Mouse (Mus musculus): ENCODE measurements around the gene 2810459M11Rik. TPM values are rescaled to one million over a fixed set of nuclear protein-coding genes. Genes with fewer than 3 reads are reported as not detected.

The 2810459M11Rik gene
- polyA plus RNA-seq, 3 experiments from 2014 or later = not detected

DNA sequence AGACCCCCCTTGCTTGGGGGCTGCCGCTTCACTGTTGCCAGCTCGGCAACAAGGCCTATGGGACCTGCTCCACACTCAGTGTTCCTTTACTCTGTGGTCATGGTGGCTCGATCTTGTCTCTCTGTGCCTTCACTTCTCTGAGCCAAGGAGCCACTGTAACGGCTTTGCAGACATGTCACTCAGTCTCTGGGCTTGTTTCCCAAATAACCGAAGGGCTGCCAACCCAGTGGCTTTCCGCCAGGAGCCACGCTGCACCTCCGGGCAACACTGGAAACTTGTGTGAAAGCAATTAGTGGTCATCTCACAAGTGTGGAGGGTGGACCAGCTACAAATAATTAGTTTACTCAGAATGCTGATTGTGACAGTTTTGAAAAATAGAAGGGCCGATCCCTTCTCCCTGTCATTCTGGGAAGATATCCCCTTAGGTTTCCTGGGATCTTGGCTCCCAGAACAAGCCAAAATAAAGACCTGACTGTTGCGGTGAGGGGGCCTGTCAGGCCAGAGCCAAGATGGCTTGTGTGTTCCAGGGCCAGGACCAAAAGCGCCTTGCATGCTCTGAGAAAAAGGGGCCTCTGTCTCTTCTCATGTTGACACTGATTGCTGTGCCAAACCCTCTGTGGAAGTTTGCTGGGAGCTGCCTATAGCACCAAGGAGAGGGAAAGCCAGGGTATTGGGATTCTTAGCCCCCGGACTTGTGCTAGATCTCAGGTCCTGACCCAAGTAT is 7.7 kb downstream of the 2810459M11Rik start:
- no peak for ATAC-seq

DNA sequence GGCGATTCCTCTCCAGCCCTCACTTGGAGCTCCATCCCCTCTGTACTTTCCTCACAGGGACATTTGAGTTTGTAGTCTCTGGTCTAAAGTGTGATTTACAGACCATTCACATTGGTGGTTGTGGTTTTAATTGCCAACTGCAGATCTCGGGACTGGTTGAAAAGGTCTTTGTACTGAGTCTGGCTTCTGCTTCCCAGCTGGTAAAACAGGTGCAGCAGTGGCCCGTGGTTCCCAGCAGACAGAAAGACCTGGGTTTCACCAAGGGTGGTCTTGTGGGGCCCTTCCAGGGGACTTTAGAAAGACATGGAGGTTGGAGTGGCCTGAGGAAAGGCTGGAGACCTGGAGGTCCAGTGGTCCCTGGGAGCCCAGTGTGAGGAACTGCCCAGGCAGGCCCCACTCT is 9.3 kb downstream of the 2810459M11Rik start:
- ATAC-seq = no peak

DNA sequence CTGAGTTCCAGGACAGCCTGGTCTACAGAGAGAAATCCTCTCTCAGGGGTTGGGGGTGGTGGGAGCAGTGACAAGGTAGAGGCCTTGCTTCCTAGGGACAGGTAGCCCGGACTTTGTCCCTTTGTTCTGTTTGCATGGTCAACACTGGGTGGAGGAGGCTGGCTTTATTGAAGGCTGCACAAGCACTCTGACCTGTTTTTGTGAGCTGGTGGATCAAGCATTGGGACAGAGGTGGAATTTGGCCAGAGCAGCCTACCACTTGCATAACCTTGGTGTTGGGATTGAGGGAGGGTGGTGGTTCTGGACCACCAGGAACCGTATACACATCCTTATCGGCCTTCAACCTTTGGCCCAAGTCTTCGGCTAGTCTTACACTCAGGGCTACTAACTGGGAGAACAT is 10.6 kb downstream of the 2810459M11Rik start:
- ATAC-seq = no peak

DNA sequence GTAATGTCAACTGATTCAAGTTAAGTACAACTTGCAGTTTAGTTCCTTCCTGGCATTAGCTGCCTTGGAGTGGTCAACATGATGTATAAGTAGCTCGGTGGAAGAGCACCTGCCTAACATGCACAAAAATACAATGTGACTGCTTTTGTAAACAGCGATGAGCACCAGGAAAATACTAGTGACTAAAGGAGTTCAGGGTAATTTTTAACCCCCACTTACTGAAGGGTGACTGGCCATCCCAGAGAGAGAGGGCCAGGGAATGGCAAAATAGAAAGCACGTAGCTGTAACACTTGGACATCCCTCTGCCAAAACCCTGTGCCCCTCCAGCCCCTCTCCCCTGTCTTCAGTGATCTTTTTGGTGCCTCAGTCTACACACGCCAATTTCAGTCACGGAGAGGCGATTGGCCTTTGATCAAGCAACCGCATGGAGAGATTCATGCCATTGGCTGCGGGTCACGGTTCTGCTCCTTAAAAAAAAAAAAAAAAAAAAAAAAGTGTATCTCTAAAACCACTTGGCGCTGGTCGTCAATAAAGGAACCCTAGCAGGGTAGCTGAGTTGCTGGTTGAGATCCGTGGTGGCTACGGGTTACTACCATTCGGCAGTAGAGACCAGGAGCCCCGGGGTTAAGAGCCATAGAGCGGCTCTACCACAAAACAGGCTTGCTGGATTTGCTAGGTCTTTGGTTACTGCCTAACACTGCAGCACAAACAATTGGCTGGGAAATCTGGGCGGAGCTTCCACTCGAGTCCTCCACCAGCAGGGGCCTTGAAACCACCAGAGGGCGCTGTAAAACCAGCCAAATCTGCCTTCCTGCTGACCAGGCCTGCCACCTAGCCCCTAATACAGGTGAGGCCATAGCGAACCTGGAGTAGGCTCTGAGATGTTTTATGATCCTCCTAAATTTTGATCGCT is 13.4 kb downstream of the 2810459M11Rik start:
- ATAC-seq = peak; percentile 84

DNA sequence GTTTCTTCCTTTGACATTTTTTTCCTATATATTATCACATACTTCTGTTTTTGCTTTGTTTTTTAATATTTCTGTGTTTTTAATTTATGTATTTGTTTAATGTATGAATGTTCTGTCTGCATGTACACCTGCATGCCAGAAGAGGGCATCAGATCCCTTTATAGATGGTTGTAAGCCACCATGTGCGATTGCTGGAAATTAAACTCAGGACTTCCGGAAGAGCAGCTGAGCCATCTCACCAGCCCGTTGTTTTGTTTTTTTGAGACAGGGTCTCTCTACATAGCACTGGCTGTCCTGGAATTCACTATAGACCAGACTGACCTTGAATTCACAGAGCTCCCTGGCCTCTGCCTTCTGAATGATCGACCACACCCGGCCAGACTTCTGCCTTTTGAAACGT is 16.9 kb downstream of the 2810459M11Rik start:
- ATAC-seq = no peak

DNA sequence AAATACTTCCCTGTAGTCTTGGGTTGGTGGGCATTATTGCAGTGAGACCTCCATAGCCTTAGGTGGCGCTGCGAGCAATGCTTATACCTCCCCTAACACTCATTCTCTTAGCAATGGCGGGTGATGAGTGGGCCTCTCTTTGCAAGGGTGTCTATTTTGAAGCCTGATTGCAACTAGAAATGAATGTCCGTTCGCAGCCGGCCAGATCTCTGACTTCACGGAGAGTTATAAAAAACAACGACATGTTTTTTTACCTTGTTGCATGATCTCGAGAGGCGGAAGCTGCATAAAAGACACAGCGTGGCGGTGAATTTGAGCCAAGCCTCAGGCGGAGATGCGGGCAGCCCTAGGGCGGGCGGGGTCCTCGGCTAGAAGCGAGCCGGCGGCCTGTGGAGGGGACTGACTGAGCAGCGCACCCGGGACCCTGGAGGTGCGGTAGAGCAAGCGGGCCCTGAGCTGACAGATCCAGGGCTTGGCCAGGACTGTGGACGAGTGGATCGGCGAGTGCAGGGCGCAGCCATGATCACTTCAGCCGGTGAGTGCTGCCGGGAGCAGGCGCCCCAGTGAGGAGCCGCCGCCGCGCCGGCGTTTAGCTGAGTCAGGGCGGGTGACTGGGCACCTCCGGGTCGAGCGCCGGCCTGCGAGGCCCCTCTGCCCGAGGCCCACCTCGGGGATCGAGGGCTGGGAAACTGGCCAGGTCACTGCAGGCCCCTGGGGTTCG is 18.8 kb downstream of the 2810459M11Rik start, which contains the start of gene Psmd1:
Psmd1 (plus strand) TSS at position 117 of the 721 bp plus-strand sequence.
- peak; percentile 87 for ATAC-seq

DNA sequence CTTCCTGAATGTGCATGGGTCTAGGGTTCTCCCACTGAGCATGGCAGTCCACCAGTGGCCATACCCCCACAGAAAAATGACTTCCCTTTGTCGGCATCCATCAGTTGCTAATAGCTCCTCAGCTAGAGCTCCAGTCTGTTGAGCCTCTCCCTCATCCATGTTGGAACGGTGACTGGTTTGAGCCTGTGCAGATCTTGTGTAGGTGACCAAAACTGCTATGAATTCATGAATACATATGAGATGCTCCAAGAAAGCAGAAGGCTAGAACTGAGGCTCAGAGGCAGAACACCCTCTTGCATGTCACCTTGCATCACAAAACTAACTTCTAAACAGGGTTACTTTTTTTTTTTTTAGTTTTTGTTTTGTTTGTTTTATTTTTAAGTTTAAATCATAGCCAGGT is 30.9 kb downstream of the 2810459M11Rik start:
- no peak for ATAC-seq

DNA sequence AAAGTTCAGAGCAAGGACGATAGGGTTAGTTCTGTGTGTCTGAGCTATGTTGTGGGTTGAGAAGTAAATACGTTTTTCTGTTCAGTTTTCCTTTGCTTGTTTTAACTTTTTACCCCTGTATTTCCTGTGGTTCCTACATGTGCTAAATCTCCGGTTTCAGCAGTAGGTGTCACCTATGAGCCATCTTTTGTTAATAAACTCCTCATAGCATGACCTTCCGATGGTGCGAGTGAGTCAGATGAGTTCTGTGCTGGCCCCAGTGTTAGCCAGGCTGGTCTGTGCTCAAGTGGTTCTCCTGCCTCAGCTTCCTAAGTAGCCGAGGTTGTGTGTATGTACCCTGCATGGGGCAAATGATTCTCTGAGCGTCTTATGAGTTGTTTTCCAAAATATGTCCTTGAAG is 48.8 kb downstream of the 2810459M11Rik start:
- no peak for ATAC-seq

DNA sequence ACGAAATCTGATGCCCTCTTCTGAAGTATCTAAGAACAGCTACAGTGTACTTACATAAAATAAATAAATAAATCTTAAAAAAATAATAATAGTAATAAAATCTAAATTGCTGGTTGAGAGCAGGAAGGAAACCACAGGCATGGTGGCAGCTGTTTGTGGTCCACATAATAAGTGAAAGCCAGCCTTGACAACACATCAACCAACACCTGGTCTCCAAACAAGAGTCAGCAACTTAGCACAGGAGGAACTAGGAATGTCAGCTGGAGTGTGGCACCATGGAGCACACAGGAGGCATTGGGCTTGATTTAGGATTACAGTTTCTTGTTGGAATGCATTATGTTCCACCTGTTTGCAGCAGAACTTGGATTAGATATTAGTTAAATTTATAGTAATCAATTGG is 59.4 kb downstream of the 2810459M11Rik start:
- ATAC-seq = no peak

Other genes starting within 250 kb of the 2810459M11Rik start
- gene Itm2c, start 151.6 kb upstream of the 2810459M11Rik start, polyA plus RNA-seq (2017; shearing (Covaris generic)) = 100 to 1,000 TPM in 2 of 3 experiments, 10 to 100 TPM in 1; 93.4 to 125 (median 112) TPM
- gene 4933407L21Rik, start 117.4 kb upstream of the 2810459M11Rik start, polyA plus RNA-seq (2017; shearing (Covaris generic)) = 1 to 10 TPM in 1 of 3 experiments, under 1 TPM in 2; 0.49 to 1.4 (median 0.60) TPM
- 1 to 10 TPM; 2.3 to 5.7 (median 2.6) TPM for gene Gpr55, start 84.9 kb upstream of the 2810459M11Rik start, polyA plus RNA-seq (2017; shearing (Covaris generic))
- under 1 TPM in 1 of 3 experiments, not detected in 2; 0.39 TPM for gene Spata3, start 29.0 kb upstream of the 2810459M11Rik start, polyA plus RNA-seq (2017; shearing (Covaris generic))
- gene Psmd1, start 18.5 kb downstream of the 2810459M11Rik start, polyA plus RNA-seq (2017; shearing (Covaris generic)) = 10 to 100 TPM; 63.5 to 99.4 (median 83.7) TPM
- gene Htr2b, start 66.1 kb downstream of the 2810459M11Rik start, polyA plus RNA-seq (2017; shearing (Covaris generic)) = 1 to 10 TPM in 1 of 3 experiments, under 1 TPM in 2; 0.16 to 1.2 (median 0.23) TPM
- not detected for gene Gm21972, start 87.8 kb downstream of the 2810459M11Rik start, polyA plus RNA-seq (2017; shearing (Covaris generic))
- 10 to 100 TPM in 1 of 3 experiments, 1 to 10 TPM in 2; 4.1 to 12.9 (median 9.0) TPM for gene Armc9, start 108.9 kb downstream of the 2810459M11Rik start, polyA plus RNA-seq (2017; shearing (Covaris generic))